Mouse (Mus musculus) stomach, postnatal 0 days (tissue): ENCODE data around the gene Rgs7bp. TPM values are rescaled to one million over a fixed set of nuclear protein-coding genes. Genes with fewer than 3 reads are reported as not detected.

Experiments used
- ATAC-seq: fragments of 200-750 bp; cut with Nextera tagmentation; 2 replicates; pipeline ENCODE4 v1.8.0; 2017; ENCODE audit not compliant: low FRiP score, low TSS enrichment
- DNase-seq: peaks from one replicate; pipeline ENCODE4 v3.0.0-alpha.2; 2016; ENCODE audit warnings: low spot score
- H3K27ac ChIP-seq: fragments of 300-500 bp; sonication (generic); replicated peaks from 2 replicates; pipeline ENCODE4 v1.5.1; 2014; ENCODE audit warnings: mild to moderate bottlenecking, control low read depth
- H3K27me3 ChIP-seq: fragments of 300-500 bp; sonication (generic); 2 replicates; pipeline ENCODE4 v1.6.1; 2014; ENCODE audit warnings: low read length; ENCODE audit not compliant: control insufficient read depth, insufficient read depth
- H3K36me3 ChIP-seq: fragments of 300-500 bp; sonication (generic); 2 replicates; pipeline ENCODE4 v1.6.1; 2014; ENCODE audit warnings: low read length, mixed read lengths; ENCODE audit not compliant: control insufficient read depth, insufficient read depth
- H3K4me1 ChIP-seq: fragments of 300-500 bp; sonication (generic); replicated peaks from 2 replicates; pipeline ENCODE4 v1.6.1; 2014; ENCODE audit warnings: antibody characterized with exemption; ENCODE audit not compliant: control insufficient read depth, insufficient read depth
- H3K4me2 ChIP-seq: fragments of 300-500 bp; sonication (generic); replicated peaks from 2 replicates; pipeline ENCODE4 v1.6.1; 2014; ENCODE audit warnings: low read depth, mild to moderate bottlenecking, control low read depth, moderate library complexity
- H3K4me3 ChIP-seq: fragments of 300-500 bp; sonication (generic); 2 replicates; pipeline ENCODE4 v1.5.1; 2014; ENCODE audit warnings: low read depth, low read length, control low read depth
- H3K9ac ChIP-seq: fragments of 300-500 bp; sonication (generic); 2 replicates; pipeline ENCODE4 v1.6.1; 2014; ENCODE audit warnings: mild to moderate bottlenecking, low read length, control low read depth, mixed read lengths
- H3K9me3 ChIP-seq: fragments of 300-500 bp; sonication (generic); 2 replicates; pipeline ENCODE4 v1.6.1; 2016; ENCODE audit warnings: low read length; ENCODE audit not compliant: control insufficient read depth
- CTCF ChIP-seq: IDR thresholded peaks from 2 replicates; pipeline ENCODE4 v1.5.1; 2016; ENCODE audit warnings: antibody characterized with exemption, low read depth, mild to moderate bottlenecking, moderate library complexity
- EP300 ChIP-seq: optimal IDR thresholded peaks from 2 replicates; pipeline ENCODE3; 2016; ENCODE audit warnings: antibody characterized with exemption
- WGBS: fragments of 180-500 bp; shearing (Covaris S2); extraction: QIAGEN DNeasy Blood & Tissue Kit; methylation state at CpG from one replicate; pipeline ENCODE4 v1.1.7; 2014; 5-methylcytosine and 5-hydroxymethylcytosine counted together
- polyA plus RNA-seq: library from polyadenylated mRNA; unstranded; fragments of >200 nt; fragmentation: Nextera tagmentation; extraction: Ambion mirVana; gene quantifications from 2 replicates; pipeline ENCODE4 v1.2.1, GENCODE M21; 2015

Rgs7bp gene
- 1.5 and 1.8 TPM in 2 replicates for polyA plus RNA-seq

GRCm38 (mm10) chr13:105054181-105054940, at the start of gene Rgs7bp:
Rgs7bp (minus strand) TSS chr13:105054930.
- ATAC-seq (peak; percentile 80), DNase-seq (peak; percentile 68)
- H3K9ac ChIP-seq: peak within 1 kb of the TSS; percentile 59
- H3K4me1 ChIP-seq: no peaks in the 10 kb centered on the region; the same call in none of the 2 replicates
- TF ChIP-seq CTCF: peak; percentile 53
- TF ChIP-seq EP300: no peak
- no peaks in the 10 kb centered on the region for H3K27me3 ChIP-seq
- H3K9me3 ChIP-seq: no peaks in the 10 kb centered on the region
- H3K4me2 ChIP-seq: peak within 1 kb of the TSS; percentile 93
- 0 out of 2 replicates have a peak within 1 kb of the TSS, but pooled peaks have one; percentile 24 for H3K27ac ChIP-seq
- no peaks in the 10 kb centered on the region for H3K36me3 ChIP-seq
- WGBS: under 1% methylated on average over 62 of the region's 75 CpGs
- peak within 1 kb of the TSS; percentile 60 for H3K4me3 ChIP-seq

- no peaks in the 10 kb centered on the region for H3K27me3 ChIP-seq
- no peak for DNase-seq
- H3K36me3 ChIP-seq: no peaks in the 10 kb centered on the region
- no peak for ATAC-seq
- WGBS: 72% methylated on average over 2 of the region's 2 CpGs
- H3K9ac ChIP-seq: no peak overlapping the region
- H3K4me1 ChIP-seq: no peaks in the 10 kb centered on the region
- H3K4me2 ChIP-seq: no peak overlapping the region
- H3K9me3 ChIP-seq: no peaks in the 10 kb centered on the region
- H3K27ac ChIP-seq: no peak overlapping the region
- no peak for TF ChIP-seq CTCF
- no peak for TF ChIP-seq EP300
- no peak overlapping the region for H3K4me3 ChIP-seq
These were observed 49.7 kb upstream of the Rgs7bp start for GRCm38 (mm10) chr13:105104385-105104784.

- H3K4me3 ChIP-seq: no peak overlapping the region
- TF ChIP-seq CTCF: no peak
- no peak for TF ChIP-seq EP300
- H3K4me1 ChIP-seq: no peaks in the 10 kb centered on the region
- no peaks in the 10 kb centered on the region for H3K27me3 ChIP-seq
- H3K9ac ChIP-seq: no peak overlapping the region
- H3K27ac ChIP-seq: no peak overlapping the region
- WGBS: 83% methylated on average over 4 of the region's 4 CpGs
- DNase-seq: no peak
- ATAC-seq: no peak
- H3K4me2 ChIP-seq: no peak overlapping the region
- no peaks in the 10 kb centered on the region for H3K9me3 ChIP-seq
- no peaks in the 10 kb centered on the region for H3K36me3 ChIP-seq
These were observed 46.0 kb upstream of the Rgs7bp start for GRCm38 (mm10) chr13:105100705-105101104.

GRCm38 (mm10) chr13:105096316-105096715, 41.6 kb upstream of the Rgs7bp start:
- no peak for ATAC-seq
- TF ChIP-seq EP300 (no peak), CTCF (no peak)

GRCm38 (mm10) chr13:105089276-105089675, 34.5 kb upstream of the Rgs7bp start:
- Histone ChIP-seq H3K27ac (no peak overlapping the region), H3K4me1 (no peaks in the 10 kb centered on the region), H3K4me3 (no peak overlapping the region), H3K4me2 (no peak overlapping the region), H3K9ac (no peak overlapping the region), H3K27me3 (no peaks in the 10 kb centered on the region), H3K9me3 (no peaks in the 10 kb centered on the region), H3K36me3 (no peaks in the 10 kb centered on the region)
- whole genome bisulfite sequencing: 73% methylated on average over 3 of the region's 3 CpGs
- DNase-seq (no peak), ATAC-seq (no peak)
- TF ChIP-seq EP300: no peak
- no peak for TF ChIP-seq CTCF

More at GRCm38 (mm10) chr13:105096316-105096715, 41.6 kb upstream of the Rgs7bp start:
- no peak overlapping the region for H3K4me2 ChIP-seq
- no peaks in the 10 kb centered on the region for H3K36me3 ChIP-seq
- H3K27ac ChIP-seq: no peak overlapping the region
- no peaks in the 10 kb centered on the region for H3K27me3 ChIP-seq
- H3K9ac ChIP-seq: no peak overlapping the region
- no peak for DNase-seq
- no peak overlapping the region for H3K4me3 ChIP-seq
- H3K9me3 ChIP-seq: no peaks in the 10 kb centered on the region
- 79% methylated on average over 2 of the region's 2 CpGs for WGBS
- no peaks in the 10 kb centered on the region for H3K4me1 ChIP-seq

GRCm38 (mm10) chr13:105081862-105082261, 27.1 kb upstream of the Rgs7bp start, which contains the start of gene 4933425L06Rik:
4933425L06Rik (plus strand) TSS chr13:105082122.
- no peak within 1 kb of the TSS for H3K4me3 ChIP-seq
- 94% methylated on average over 10 of the region's 10 CpGs for WGBS
- H3K9me3 ChIP-seq: no peaks in the 10 kb centered on the region
- no peak for DNase-seq
- no peak for ATAC-seq
- no peak within 1 kb of the TSS for H3K9ac ChIP-seq
- H3K27me3 ChIP-seq: no peaks in the 10 kb centered on the region
- TF ChIP-seq CTCF (no peak), EP300 (no peak)
- H3K36me3 ChIP-seq: no peaks in the 10 kb centered on the region
- H3K4me1 ChIP-seq: no peaks in the 10 kb centered on the region
- no peak within 1 kb of the TSS for H3K4me2 ChIP-seq
- no peak within 1 kb of the TSS for H3K27ac ChIP-seq
